Mouse (Mus musculus) embryonic fibroblast, embryonic 13.5 days (primary cell): ENCODE measurements around the gene Clrn3. TPM values are rescaled to one million over a fixed set of nuclear protein-coding genes. Genes with fewer than 3 reads are reported as not detected.

Source experiments
- H3K27ac ChIP-seq: 2 replicates; pipeline ENCODE4 v1.5.1; 2012; ENCODE audit warnings: low read length, control low read depth, inconsistent platforms; ENCODE audit not compliant: insufficient read depth
- H3K4me1 ChIP-seq: 2 replicates; pipeline ENCODE4 v1.6.1; 2011; ENCODE audit warnings: low read length; ENCODE audit not compliant: control insufficient read depth, insufficient read depth
- H3K4me3 ChIP-seq: 2 replicates; pipeline ENCODE4 v1.5.1; 2011; ENCODE audit warnings: mild to moderate bottlenecking, control low read depth, low read length; ENCODE audit not compliant: insufficient read depth
- CTCF ChIP-seq: IDR thresholded peaks from 2 replicates; pipeline ENCODE4 v1.5.1; 2011; ENCODE audit warnings: mild to moderate bottlenecking, control low read depth, low read length, moderate library complexity, borderline replicate concordance; ENCODE audit not compliant: insufficient read depth
- POLR2A ChIP-seq: IDR thresholded peaks from 2 replicates; pipeline ENCODE4 v1.6.1; 2011; ENCODE audit warnings: low read depth, mild to moderate bottlenecking, control low read depth, low read length, moderate library complexity
- polyA plus RNA-seq: library from polyadenylated mRNA; stranded (reverse); fragments of >200 nt; gene quantifications from 2 replicates; pipeline ENCODE4 v1.2.4, GENCODE M21; 2011; ENCODE audit warnings: low read depth; ENCODE audit not compliant: missing spikeins, insufficient read length

Clrn3 gene
- polyA plus RNA-seq, 1 experiment, result not detected

DNA sequence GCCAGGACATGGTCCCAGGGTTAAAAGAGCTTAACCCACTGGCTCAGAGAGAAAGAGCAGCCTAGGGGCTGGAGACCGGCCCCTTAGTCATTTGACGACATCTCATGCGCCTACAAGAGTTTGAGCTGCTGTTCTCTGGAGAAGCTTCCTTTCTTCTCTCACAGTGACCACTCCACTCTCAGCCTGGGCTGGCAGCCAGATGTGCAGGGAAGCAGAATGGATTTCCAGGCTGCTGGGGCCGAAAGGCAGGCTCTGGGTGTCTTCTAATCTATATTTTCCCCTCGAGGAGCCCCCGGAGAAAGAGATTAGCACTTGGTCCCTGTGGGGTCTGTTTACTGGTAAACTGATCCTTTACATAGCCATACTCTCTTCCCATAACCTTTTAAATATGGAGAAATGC lies 44.7 kb downstream of the Clrn3 start:
- no peak overlapping the region for H3K27ac ChIP-seq
- TF ChIP-seq POLR2A (no peak), CTCF (no peak)
- H3K4me3 ChIP-seq, result no peak overlapping the region
- H3K4me1 ChIP-seq, result 0 out of 2 replicates have a peak, but pooled peaks cover 3% of the 10 kb centered on the region

DNA sequence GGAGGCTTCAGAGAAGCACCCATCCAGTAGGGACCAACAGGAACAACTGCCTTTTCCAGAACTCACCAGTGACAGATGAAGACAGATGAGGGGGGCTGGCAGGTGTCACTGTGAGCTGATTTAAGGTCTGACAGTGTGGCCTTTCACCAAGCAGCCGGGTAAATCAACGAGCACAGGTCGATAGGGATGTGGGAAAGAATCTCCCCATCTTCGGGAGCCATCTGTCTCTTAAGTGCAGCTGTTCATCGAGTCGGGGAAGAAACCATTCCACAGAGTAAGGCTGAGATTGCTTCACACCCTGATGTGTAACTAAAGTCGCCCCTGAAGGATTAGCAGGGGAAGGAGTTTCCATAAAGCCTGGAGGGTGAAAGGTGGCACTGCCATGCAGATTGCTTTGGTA lies 47.3 kb downstream of the Clrn3 start:
- H3K4me1 ChIP-seq, result 0 out of 2 replicates have a peak, but pooled peaks cover 3% of the 10 kb centered on the region
- H3K27ac ChIP-seq, result no peak overlapping the region
- TF ChIP-seq POLR2A, result no peak
- TF ChIP-seq CTCF, result no peak

DNA sequence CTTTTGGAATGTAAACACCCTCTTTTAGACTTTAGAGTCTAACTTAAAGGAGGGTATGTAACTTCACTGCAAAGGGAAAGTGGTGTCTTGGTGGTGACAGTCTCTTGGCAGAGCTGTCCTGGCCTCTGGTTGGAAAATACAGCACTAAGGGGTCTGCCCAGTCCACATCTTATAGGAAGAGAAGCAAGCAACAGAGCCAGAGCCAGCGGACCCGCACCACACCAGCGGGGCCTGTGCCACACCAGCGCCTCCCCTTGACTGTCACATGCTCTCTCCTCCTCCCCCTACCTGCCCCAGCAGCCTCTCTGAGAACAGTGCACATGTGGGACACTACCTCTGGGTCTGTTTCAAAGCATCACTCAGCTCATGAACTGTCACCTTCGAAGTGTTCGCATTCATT lies 48.5 kb downstream of the Clrn3 start:
- TF ChIP-seq CTCF (no peak), POLR2A (no peak)
- Histone ChIP-seq H3K27ac (peak overlapping the region; percentile 73), H3K4me3 (no peak overlapping the region), H3K4me1 (0 out of 2 replicates have a peak, but pooled peaks cover 3% of the 10 kb centered on the region)

More for the DNA sequence above, 47.3 kb downstream of the Clrn3 start:
- no peak overlapping the region for H3K4me3 ChIP-seq

DNA sequence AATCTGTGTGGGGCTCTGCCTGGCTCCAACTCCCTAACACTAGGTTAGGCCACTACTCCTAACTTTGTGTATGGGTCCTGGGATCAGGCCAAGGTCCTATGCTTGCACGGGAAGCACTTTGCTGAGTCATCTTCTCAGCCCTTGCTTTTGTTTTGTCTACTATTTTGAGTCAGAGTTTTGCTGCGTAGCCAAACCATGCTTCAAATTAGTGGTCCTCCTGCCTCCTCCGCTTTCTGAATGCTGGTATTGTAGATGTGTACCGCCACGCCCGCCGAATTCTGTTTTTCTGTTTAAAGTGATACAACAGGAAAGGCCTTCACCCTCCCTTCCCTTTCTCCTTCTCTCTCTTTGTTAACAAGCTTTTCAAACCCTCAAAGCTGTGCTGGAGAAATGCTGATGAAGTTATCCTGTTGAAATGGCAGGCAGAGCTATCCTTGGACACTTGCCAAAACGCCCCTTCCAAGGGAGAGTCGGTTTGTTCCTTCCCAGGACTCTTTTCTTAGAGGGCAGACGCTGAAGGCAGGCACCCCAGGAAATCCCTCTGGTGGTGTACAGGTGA lies 49.1 kb downstream of the Clrn3 start:
- TF ChIP-seq CTCF, result no peak
- TF ChIP-seq POLR2A, result no peak
- no peak overlapping the region for H3K4me3 ChIP-seq
- H3K4me1 ChIP-seq, result 0 out of 2 replicates have a peak, but pooled peaks cover 3% of the 10 kb centered on the region
- peak overlapping the region; percentile 73 for H3K27ac ChIP-seq

DNA sequence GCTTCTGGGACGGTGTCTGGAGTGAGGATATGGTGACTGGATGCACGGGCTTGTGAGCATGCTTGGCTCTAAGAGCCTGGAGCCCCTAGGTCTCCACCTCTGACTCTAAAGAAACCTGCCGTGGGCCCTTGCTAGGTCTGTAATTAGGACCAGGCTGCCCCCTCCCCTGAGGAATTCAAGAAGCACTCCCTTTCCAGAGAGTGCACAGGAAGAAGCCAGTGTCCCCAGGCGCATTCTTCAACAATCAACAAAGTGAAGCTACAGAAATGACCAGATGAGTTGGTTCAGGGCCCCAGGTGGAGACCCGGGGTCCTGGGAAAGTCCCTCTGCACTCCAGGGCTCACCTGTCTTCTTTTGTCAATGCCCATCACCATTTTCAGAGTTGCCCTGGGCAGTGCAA lies 51.2 kb downstream of the Clrn3 start:
- no peak overlapping the region for H3K4me3 ChIP-seq
- no peak for TF ChIP-seq CTCF
- TF ChIP-seq POLR2A, result no peak
- 0 out of 2 replicates have a peak, but pooled peaks cover 3% of the 10 kb centered on the region for H3K4me1 ChIP-seq
- no peak overlapping the region for H3K27ac ChIP-seq

DNA sequence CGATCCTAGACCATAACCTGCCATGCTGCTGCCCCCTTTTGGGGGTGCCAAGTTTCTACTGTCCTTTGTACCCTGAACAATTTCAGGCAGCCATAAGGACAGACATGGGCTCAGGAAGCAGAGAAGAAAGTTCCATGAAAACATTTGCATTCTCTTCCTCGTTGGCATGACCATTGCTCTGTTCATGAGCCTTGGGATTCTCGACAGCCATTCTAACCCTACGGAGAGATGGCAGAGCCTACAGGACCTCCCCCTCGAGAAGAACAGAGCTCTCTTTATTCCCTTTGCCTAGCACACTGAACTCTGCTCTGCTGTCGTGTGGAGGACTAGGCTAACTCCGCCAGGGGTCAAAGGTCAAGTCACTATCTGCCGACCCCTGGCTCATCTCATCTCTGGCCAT lies 52.5 kb downstream of the Clrn3 start:
- TF ChIP-seq POLR2A (no peak), CTCF (no peak)
- Histone ChIP-seq H3K4me1 (0 out of 2 replicates have a peak, but pooled peaks cover 3% of the 10 kb centered on the region), H3K4me3 (no peak overlapping the region), H3K27ac (no peak overlapping the region)

DNA sequence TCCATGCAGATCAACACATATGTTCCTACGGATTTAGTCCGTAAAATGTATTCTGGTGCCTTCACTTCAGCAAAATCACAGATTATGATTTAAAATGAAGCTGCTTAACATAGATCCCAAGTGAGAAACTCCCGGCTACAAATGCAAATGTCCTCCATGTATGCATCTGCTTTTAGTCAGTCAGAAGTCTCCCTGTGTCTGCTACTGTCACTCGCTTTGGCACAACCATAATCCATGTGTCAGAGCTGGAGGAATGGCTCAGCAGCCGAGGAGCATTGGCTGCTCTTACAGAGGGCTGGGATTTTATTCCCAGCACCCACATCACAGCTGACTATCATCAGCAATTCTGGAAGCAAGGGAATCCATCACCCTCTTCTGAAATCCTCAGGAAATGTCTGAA lies 58.1 kb downstream of the Clrn3 start:
- TF ChIP-seq CTCF (no peak), POLR2A (no peak)
- Histone ChIP-seq H3K4me1 (no peaks in the 10 kb centered on the region), H3K4me3 (no peak overlapping the region), H3K27ac (no peak overlapping the region)

DNA sequence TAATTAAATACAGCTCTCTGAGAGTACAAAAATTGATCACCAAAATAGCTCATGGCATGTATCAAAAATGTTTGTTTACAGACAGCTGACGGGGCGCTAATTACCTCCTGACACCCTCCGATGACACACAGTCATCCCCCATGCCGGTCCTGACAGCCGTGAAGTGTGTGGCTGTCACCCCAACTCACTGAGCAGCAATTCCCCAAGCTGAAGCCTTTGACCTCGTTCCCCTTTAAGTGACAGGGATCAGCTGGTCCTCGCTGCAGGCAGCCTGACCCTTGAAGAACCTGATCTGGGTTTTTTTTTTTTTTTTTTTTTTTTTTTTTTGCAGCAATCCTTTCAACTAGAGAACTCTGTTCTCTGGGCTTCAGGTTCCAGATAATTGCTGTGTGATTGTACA lies 59.8 kb downstream of the Clrn3 start:
- Histone ChIP-seq H3K4me3 (no peak overlapping the region), H3K27ac (no peak overlapping the region)
- TF ChIP-seq CTCF, result no peak
- TF ChIP-seq POLR2A, result no peak

DNA sequence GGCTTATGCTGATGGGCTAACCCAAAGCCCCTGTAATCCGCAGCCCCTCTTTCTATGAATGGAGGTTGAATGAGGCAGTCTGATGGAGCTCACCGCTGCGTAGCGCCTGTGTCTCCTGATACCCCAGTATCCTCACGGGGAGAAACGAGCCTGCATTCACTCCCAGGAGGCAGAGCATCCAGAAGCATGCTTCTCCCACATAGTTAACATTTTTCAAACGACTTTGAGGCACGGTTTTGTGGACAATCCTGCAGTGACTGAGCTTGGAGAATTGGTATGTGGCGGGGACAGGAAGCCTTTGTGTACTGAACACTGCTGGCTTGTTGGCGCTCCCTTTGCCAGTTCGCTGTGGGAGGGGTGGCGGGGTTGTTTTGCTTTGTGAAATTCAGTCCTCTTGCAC lies 63.2 kb downstream of the Clrn3 start:
- no peak overlapping the region for H3K4me3 ChIP-seq
- H3K4me1 ChIP-seq, result no peaks in the 10 kb centered on the region
- TF ChIP-seq CTCF, result no peak
- no peak overlapping the region for H3K27ac ChIP-seq

More for the DNA sequence above, 59.8 kb downstream of the Clrn3 start:
- no peaks in the 10 kb centered on the region for H3K4me1 ChIP-seq

DNA sequence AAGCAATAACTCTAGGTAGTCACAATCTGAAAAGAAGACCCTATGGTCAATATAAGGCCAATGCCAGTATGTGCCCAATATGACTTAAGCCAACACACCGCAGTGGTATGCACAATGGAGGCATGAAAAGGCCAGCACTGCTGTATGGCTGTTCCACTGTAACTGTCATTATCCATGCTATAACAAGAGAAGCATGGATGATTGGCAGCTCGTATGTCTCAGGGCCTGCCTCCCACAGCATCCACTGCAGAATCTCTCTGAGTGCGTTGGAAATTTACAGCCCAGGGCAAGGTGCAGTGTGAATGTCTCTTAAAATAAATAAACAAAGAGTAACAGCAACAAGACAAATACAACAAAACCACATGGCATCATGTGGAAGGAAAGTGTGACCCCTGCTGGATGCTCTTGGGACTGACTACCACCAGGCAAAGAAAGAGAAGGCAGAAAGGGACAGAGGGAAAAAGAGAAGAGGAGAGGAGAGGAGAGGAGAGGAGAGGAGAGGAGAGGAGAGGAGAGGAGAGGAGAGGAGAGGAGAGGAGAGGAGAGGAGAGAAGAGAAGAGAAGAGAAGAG lies 63.7 kb downstream of the Clrn3 start:
- peak; percentile 48; the same call in 1 of the 2 replicates for TF ChIP-seq CTCF
- no peak for TF ChIP-seq POLR2A

More for the DNA sequence above, 63.7 kb downstream of the Clrn3 start:
- H3K4me3 ChIP-seq, result no peak overlapping the region
- H3K4me1 ChIP-seq, result no peaks in the 10 kb centered on the region
- H3K27ac ChIP-seq, result no peak overlapping the region

Other genes starting within 250 kb of the Clrn3 start
- gene Foxi2, start 118.3 kb downstream of the Clrn3 start, polyA plus RNA-seq, result not detected in 2 replicates
- gene Ptpre, start 8.8 kb upstream of the Clrn3 start, polyA plus RNA-seq, result 3.2 and 4.4 TPM in 2 replicates
- gene Mki67, start 187.7 kb upstream of the Clrn3 start, polyA plus RNA-seq, result 76.0 and 120 TPM in 2 replicates